Mouse (Mus musculus) liver, embryonic 13.5 days (tissue): ENCODE results near the gene Uimc1. TPM values are rescaled to one million over a fixed set of nuclear protein-coding genes. Genes with fewer than 3 reads are reported as not detected.

Source experiments
- ATAC-seq: fragments of 200-750 bp; cut with Nextera tagmentation; 2 replicates; pipeline ENCODE4 v1.8.0; 2017; ENCODE audit warnings: low read depth, mild to moderate bottlenecking, moderate number of reproducible peaks, moderate library complexity
- DNase-seq: peaks from one replicate; pipeline ENCODE4 v3.0.0; 2022
- H3K27ac ChIP-seq: fragments of 300-500 bp; sonication (generic); 2 replicates; pipeline ENCODE4 v1.5.1; 2015; ENCODE audit warnings: moderate library complexity, mild to moderate bottlenecking, inconsistent platforms
- H3K27me3 ChIP-seq: fragments of 300-500 bp; sonication (generic); 2 replicates; pipeline ENCODE4 v1.6.1; 2015; ENCODE audit warnings: mild to moderate bottlenecking, inconsistent platforms
- H3K36me3 ChIP-seq: fragments of 300-500 bp; sonication (generic); 2 replicates; pipeline ENCODE4 v1.6.1; 2015; ENCODE audit warnings: mild to moderate bottlenecking, inconsistent platforms
- H3K4me1 ChIP-seq: fragments of 300-500 bp; sonication (generic); replicated peaks from 2 replicates; pipeline ENCODE4 v1.6.1; 2015; ENCODE audit warnings: inconsistent platforms
- H3K4me2 ChIP-seq: fragments of 300-500 bp; sonication (generic); 2 replicates; pipeline ENCODE4 v1.6.1; 2015; ENCODE audit warnings: inconsistent platforms, mild to moderate bottlenecking, moderate library complexity
- H3K4me3 ChIP-seq: fragments of 300-500 bp; sonication (generic); replicated peaks from 2 replicates; pipeline ENCODE4 v1.5.1; 2015; ENCODE audit warnings: mild to moderate bottlenecking, inconsistent platforms
- H3K9ac ChIP-seq: fragments of 300-500 bp; sonication (generic); 2 replicates; pipeline ENCODE4 v1.6.1; 2015; ENCODE audit warnings: mild to moderate bottlenecking, inconsistent platforms
- H3K9me3 ChIP-seq: fragments of 300-500 bp; sonication (generic); replicated peaks from 2 replicates; pipeline ENCODE4 v1.6.1; 2016; ENCODE audit warnings: inconsistent platforms
- WGBS: fragments of 180-500 bp; shearing (Covaris S2); methylation state at CpG from one replicate; pipeline ENCODE4 v1.1.7; 2015; ENCODE audit not compliant: insufficient replicate concordance; 5-methylcytosine and 5-hydroxymethylcytosine counted together
- polyA plus RNA-seq: library from polyadenylated mRNA; unstranded; fragments of >200 nt; fragmentation: Nextera tagmentation; extraction: Ambion mirVana; gene quantifications from 2 replicates; pipeline ENCODE4 v1.2.1, GENCODE M21; 2015

Uimc1 gene
- polyA plus RNA-seq, result 16.2 and 18.6 TPM in 2 replicates

GRCm38 (mm10) chr13:55099726-55100478, at the start of gene Uimc1:
Uimc1 (minus strand) TSS chr13:55100300.
- Histone ChIP-seq H3K9ac (peak within 1 kb of the TSS; percentile 92), H3K4me1 (peaks cover 42% of the 10 kb centered on the region), H3K9me3 (no peaks in the 10 kb centered on the region), H3K27ac (peak within 1 kb of the TSS; percentile 90), H3K27me3 (no peaks in the 10 kb centered on the region), H3K4me3 (peak within 1 kb of the TSS; percentile 77), H3K36me3 (no peaks in the 10 kb centered on the region), H3K4me2 (peak within 1 kb of the TSS; percentile 81)
- DNase-seq, result peak; percentile 71
- peak; percentile 87 for ATAC-seq
- under 1% methylated on average over 79 of the region's 81 CpGs for WGBS

DNA sequence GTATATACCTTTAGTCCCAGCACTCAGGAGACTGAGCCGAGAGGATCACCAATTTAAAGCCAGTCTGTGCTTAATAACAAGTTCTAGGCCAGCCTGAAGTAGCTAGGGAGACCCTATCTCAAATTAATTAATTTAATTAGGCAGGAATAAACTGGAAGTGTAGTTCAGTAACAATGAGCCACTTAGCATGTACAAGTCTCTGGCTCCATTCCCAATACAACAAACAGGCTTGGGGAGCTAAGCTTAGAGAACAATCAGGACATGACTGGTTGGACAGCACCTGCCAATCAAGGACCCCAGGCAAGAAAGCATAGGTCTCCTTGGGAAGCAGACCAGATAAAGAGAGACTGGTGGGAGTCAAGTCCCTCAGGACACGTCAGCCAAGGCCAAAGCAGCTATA, 40.2 kb upstream of the Uimc1 start:
- WGBS, result 61% methylated on average over 2 of the region's 2 CpGs
- Histone ChIP-seq H3K4me2 (no peak overlapping the region), H3K4me3 (no peak overlapping the region), H3K9me3 (no peaks in the 10 kb centered on the region), H3K9ac (no peak overlapping the region), H3K27me3 (no peaks in the 10 kb centered on the region), H3K4me1 (peaks cover 5% of the 10 kb centered on the region), H3K27ac (no peak overlapping the region), H3K36me3 (no peaks in the 10 kb centered on the region)
- ATAC-seq (no peak), DNase-seq (no peak)

DNA sequence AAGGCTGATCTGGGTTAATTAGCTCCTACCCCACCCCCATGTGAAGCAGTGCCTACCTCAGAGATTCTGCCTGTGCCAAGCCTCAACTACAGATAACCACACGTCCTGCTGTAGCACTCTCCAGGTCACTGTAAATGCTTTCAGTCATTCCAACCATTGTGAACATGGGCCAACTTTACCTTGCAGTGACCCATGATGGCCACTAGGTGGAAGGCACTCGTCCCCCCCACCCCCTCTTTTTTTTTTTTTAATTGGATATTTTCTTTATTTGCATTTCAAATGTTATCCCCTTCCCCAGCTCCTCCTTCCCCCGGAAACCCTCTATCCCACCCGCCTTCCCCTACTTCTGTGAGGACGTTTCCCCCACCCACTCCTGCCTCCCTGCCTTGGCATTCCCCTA, 35.3 kb upstream of the Uimc1 start:
- peak; percentile 3 for DNase-seq
- Histone ChIP-seq H3K9me3 (no peaks in the 10 kb centered on the region), H3K4me2 (no peak overlapping the region), H3K27ac (no peak overlapping the region), H3K4me1 (peaks cover 11% of the 10 kb centered on the region), H3K27me3 (no peaks in the 10 kb centered on the region), H3K4me3 (no peak overlapping the region), H3K36me3 (peaks cover 33% of the 10 kb centered on the region), H3K9ac (no peak overlapping the region)
- WGBS, result 3% methylated on average over 5 of the region's 5 CpGs
- peak; percentile 70 for ATAC-seq

DNA sequence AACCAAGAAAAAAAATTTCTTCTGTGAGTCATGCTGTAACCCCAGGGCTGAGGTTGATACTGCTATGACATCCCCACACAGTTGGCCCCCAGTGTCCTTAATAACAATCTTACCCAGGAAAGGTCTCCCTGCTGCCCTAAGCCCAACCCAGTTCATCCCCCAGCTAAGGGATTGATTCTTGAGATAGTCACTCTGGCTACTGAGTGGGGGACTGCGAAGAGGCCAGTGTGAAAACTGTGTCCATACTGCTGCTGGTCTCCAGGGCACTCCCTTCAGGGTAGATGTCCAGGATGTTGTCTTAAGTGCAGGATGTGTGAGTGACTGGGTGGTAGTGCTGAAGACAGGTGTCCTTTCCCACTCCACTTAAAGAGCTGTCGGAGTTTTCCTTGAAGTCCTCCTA, 33.3 kb upstream of the Uimc1 start, which contains the start of gene Gm17617:
Gm17617 (minus strand) TSS at position 101 of the 400 bp plus-strand sequence.
- 95% methylated on average over 2 of the region's 2 CpGs for WGBS
- Histone ChIP-seq H3K4me3 (no peak within 1 kb of the TSS), H3K27me3 (no peaks in the 10 kb centered on the region), H3K4me2 (no peak within 1 kb of the TSS), H3K36me3 (peaks cover 51% of the 10 kb centered on the region), H3K4me1 (peaks cover 11% of the 10 kb centered on the region), H3K27ac (no peak within 1 kb of the TSS), H3K9ac (no peak within 1 kb of the TSS), H3K9me3 (no peaks in the 10 kb centered on the region)
- ATAC-seq (no peak), DNase-seq (no peak)

DNA sequence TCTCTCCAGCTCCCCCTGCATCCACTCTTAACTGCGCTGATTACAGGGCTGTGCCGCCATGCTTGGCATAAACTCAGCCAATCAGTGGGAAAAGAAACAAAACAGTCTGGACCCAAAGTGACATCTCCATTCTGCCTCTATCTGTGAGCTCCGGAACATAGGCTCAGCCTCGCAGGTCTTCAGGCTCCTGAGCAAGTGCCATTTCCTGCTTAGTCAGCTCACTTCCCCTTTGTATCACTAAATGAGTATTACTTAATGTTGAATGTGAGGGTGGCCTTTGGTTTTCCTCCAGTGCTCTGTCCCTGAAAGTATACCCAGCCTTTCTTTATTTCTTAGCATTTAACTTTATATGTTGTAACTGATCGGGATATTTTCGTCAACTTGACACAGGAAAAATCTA, 24.8 kb upstream of the Uimc1 start:
- H3K9ac ChIP-seq, result no peak overlapping the region
- H3K4me1 ChIP-seq, result no peaks in the 10 kb centered on the region
- DNase-seq, result no peak
- H3K9me3 ChIP-seq, result no peaks in the 10 kb centered on the region
- no peak overlapping the region for H3K27ac ChIP-seq
- peaks cover 72% of the 10 kb centered on the region for H3K36me3 ChIP-seq
- H3K4me3 ChIP-seq, result no peak overlapping the region
- WGBS, result 75% methylated on average over 6 of the region's 6 CpGs
- no peaks in the 10 kb centered on the region for H3K27me3 ChIP-seq
- ATAC-seq, result no peak
- no peak overlapping the region for H3K4me2 ChIP-seq

GRCm38 (mm10) chr13:55114375-55114774, 14.3 kb upstream of the Uimc1 start:
- H3K4me1 ChIP-seq, result no peaks in the 10 kb centered on the region; the same call in 1 of the 2 replicates
- no peak overlapping the region for H3K27ac ChIP-seq
- ATAC-seq (no peak), DNase-seq (no peak)
- H3K36me3 ChIP-seq, result peaks cover 77% of the 10 kb centered on the region
- H3K27me3 ChIP-seq, result no peaks in the 10 kb centered on the region
- H3K9me3 ChIP-seq, result no peaks in the 10 kb centered on the region
- no peak overlapping the region for H3K9ac ChIP-seq
- WGBS, result 42% methylated on average over 6 of the region's 6 CpGs
- no peak overlapping the region for H3K4me2 ChIP-seq
- H3K4me3 ChIP-seq, result no peak overlapping the region

DNA sequence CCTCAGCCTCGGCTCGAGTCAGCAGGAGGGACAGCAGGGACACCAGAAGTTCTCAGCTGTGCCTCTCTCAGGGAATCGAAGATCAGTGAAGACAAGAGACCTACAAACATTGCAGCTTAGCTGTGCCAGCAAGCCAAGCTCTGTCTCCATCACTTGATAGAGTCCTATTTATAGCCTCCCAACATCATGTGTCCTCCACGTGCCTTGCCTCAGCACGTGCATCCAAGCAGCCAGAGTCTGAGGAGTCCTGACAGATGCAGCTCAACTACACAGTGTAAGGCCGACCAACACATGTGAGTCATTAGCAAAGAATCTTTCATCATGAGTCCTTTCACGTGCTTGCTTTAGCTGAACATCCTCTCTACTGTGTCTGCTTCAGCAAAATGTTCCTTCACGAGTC, 7.6 kb upstream of the Uimc1 start:
- Histone ChIP-seq H3K9me3 (no peaks in the 10 kb centered on the region), H3K36me3 (peaks cover 36% of the 10 kb centered on the region), H3K9ac (0 out of 2 replicates have a peak overlapping the region, but pooled peaks have one; percentile 86), H3K27me3 (no peaks in the 10 kb centered on the region), H3K4me1 (peaks cover 38% of the 10 kb centered on the region), H3K27ac (no peak overlapping the region), H3K4me3 (no peak overlapping the region), H3K4me2 (no peak overlapping the region)
- ATAC-seq, result no peak
- DNase-seq, result no peak
- 84% methylated on average over 8 of the region's 8 CpGs for WGBS

DNA sequence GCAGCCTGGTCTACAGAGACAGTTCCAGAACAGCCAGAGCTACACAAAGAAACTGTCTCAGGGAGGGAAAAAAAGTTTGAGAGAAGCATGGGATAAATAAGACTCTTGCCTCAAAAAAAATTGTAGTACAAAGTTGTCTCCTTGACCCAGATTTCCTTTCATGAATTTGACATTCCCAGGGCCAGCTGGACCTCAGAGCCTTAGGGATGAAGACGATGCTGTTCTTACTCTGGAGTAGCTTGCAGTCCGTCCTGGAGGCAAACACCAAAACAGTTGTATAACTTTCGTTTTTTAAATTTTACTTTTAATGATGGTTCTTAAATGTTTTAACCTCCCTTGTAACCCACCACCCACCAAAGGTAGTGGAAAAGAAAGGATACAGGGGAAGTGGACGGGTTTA, 7.0 kb upstream of the Uimc1 start:
- Histone ChIP-seq H3K4me3 (peak overlapping the region; percentile 95), H3K27me3 (no peaks in the 10 kb centered on the region), H3K9me3 (no peaks in the 10 kb centered on the region), H3K36me3 (peaks cover 33% of the 10 kb centered on the region), H3K9ac (peak overlapping the region; percentile 86), H3K27ac (peak overlapping the region; percentile 53; the same call in 1 of the 2 replicates), H3K4me1 (peaks cover 38% of the 10 kb centered on the region), H3K4me2 (peak overlapping the region; percentile 93)
- DNase-seq (no peak), ATAC-seq (no peak)
- 79% methylated on average over 4 of the region's 4 CpGs for WGBS

GRCm38 (mm10) chr13:55105953-55106691, 6.0 kb upstream of the Uimc1 start:
- Histone ChIP-seq H3K27me3 (no peaks in the 10 kb centered on the region), H3K36me3 (peaks cover 25% of the 10 kb centered on the region), H3K9ac (peak overlapping the region; percentile 86), H3K4me1 (peaks cover 38% of the 10 kb centered on the region), H3K9me3 (no peaks in the 10 kb centered on the region), H3K4me2 (peak overlapping the region; percentile 93), H3K27ac (peak overlapping the region; percentile 89), H3K4me3 (peak overlapping the region; percentile 95)
- ATAC-seq (peak; percentile 28), DNase-seq (peak; percentile 21)
- 12% methylated on average over 8 of the region's 8 CpGs for whole genome bisulfite sequencing

DNA sequence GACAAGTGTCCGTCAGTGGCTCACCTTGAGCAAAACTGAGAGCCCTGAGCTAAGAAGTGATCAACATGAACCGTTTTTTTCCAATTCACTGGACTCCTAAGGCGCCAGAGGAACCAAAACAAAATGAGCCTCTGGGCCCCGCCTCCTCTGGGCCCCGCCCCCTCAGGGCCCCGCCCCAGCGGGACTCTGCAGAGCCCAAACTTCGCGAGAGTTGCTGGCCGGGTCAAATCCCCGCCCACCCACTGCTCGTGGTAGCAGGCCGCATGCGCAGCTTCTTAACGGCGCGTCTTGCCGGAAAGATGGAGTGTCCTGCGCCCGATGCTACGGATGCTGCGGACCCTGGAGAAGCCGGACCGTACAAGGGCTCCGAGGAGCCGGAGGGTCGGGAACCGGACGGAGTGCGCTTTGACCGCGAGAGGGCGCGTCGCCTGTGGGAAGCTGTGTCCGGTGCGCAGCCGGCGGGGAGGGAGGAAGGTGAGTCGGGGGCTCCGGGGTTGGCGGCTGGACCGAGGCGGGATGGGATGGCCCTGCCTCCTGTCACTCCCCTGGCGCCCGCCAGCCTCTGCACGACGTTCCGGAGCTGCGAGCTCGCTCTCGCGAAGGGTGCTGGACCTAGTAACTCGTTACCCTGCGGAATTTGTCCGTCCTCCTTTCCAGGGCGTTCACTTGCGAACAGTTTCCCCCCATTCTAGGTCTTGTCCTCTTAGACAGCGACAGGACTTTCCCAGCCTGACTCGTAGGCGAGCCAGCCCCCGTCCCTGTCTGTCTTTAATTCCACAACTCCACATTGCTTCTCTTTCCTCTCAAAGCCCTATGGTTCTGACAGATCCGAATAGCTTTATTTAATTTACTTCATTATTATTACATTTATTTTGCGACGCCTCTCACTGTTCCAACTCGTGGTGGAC, 5.2 kb upstream of the Uimc1 start, which contains the start of gene Zfp346:
Zfp346 (plus strand) TSS at position 267 of the 908 bp plus-strand sequence.
- no peaks in the 10 kb centered on the region for H3K9me3 ChIP-seq
- under 1% methylated on average over 66 of the region's 66 CpGs for WGBS
- H3K27ac ChIP-seq, result peak within 1 kb of the TSS; percentile 89
- DNase-seq (peak; percentile 95), ATAC-seq (peak; percentile 90)
- peak within 1 kb of the TSS; percentile 95 for H3K4me3 ChIP-seq
- H3K27me3 ChIP-seq, result no peaks in the 10 kb centered on the region
- peak within 1 kb of the TSS; percentile 93 for H3K4me2 ChIP-seq
- H3K4me1 ChIP-seq, result peaks cover 41% of the 10 kb centered on the region
- H3K36me3 ChIP-seq, result peaks cover 24% of the 10 kb centered on the region
- H3K9ac ChIP-seq, result peak within 1 kb of the TSS; percentile 86

GRCm38 (mm10) chr13:55103351-55103750, 3.3 kb upstream of the Uimc1 start:
- Histone ChIP-seq H3K27ac (no peak overlapping the region), H3K9me3 (no peaks in the 10 kb centered on the region), H3K4me1 (peaks cover 54% of the 10 kb centered on the region), H3K9ac (no peak overlapping the region), H3K36me3 (peaks cover 11% of the 10 kb centered on the region), H3K4me2 (no peak overlapping the region), H3K4me3 (no peak overlapping the region), H3K27me3 (no peaks in the 10 kb centered on the region)
- DNase-seq (no peak), ATAC-seq (no peak)
- 43% methylated on average over 2 of the region's 2 CpGs for WGBS
